Mouse (Mus musculus): ENCODE data around the gene Gm10778.
A peak's percentile ranks its signal among the peaks of the same experiment; 100 is the strongest.

The Gm10778 gene

GRCm38 (mm10) chr10:81648803-81649775 lies at the start of gene Gm10778:
Gene Gm10778, plus strand, starts transcription at chr10:81649059.
- peak; percentile 78 to 84 for DNase-seq (ENCODE audit: low spot score in 2 of 2)

- no peak for DNase-seq (ENCODE audit: low spot score in 2 of 2)
Observed at GRCm38 (mm10) chr10:81599630-81600029, 49.2 kb upstream of the Gm10778 start.

- no peak for DNase-seq (ENCODE audit: low spot score in 2 of 2)
Observed at GRCm38 (mm10) chr10:81600096-81600495, 48.8 kb upstream of the Gm10778 start.

GRCm38 (mm10) chr10:81600738-81601203 lies 48.1 kb upstream of the Gm10778 start, which contains the start of gene Tle6:
Gene Tle6, minus strand, starts transcription at chr10:81601073.
- DNase-seq (ENCODE audit: low spot score in 2 of 2): peak; percentile 75 to 88

- no peak for DNase-seq (ENCODE audit: low spot score in 2 of 2)
Observed at GRCm38 (mm10) chr10:81601396-81601905, 47.4 kb upstream of the Gm10778 start.

- DNase-seq (ENCODE audit: low spot score in 2 of 2): peak; percentile 51 to 53
Observed at GRCm38 (mm10) chr10:81602741-81603151, 46.1 kb upstream of the Gm10778 start.

- peak in 1 of 2 experiments; percentile 13 for DNase-seq (ENCODE audit: low spot score in 2 of 2)
Observed at GRCm38 (mm10) chr10:81604019-81604967, 44.6 kb upstream of the Gm10778 start.

GRCm38 (mm10) chr10:81604968-81605665 lies 43.7 kb upstream of the Gm10778 start:
- peak; percentile 77 to 84 for DNase-seq (ENCODE audit: low spot score in 2 of 2)

- no peak for DNase-seq (ENCODE audit: low spot score in 2 of 2)
Observed at GRCm38 (mm10) chr10:81605666-81605973, 43.2 kb upstream of the Gm10778 start.

GRCm38 (mm10) chr10:81605974-81606751 lies 42.7 kb upstream of the Gm10778 start, which contains the start of gene BC025920:
Gene BC025920, plus strand, starts transcription at chr10:81606270.
- DNase-seq (ENCODE audit: low spot score in 2 of 2): peak; percentile 91

- DNase-seq (ENCODE audit: low spot score in 2 of 2): no peak
Observed at GRCm38 (mm10) chr10:81608308-81608707, 40.6 kb upstream of the Gm10778 start.

GRCm38 (mm10) chr10:81612779-81613178 lies 36.1 kb upstream of the Gm10778 start:
- DNase-seq (ENCODE audit: low spot score in 2 of 2): no peak

GRCm38 (mm10) chr10:81615486-81615885 lies 33.4 kb upstream of the Gm10778 start:
- DNase-seq (ENCODE audit: low spot score in 2 of 2): no peak

- no peak for DNase-seq (ENCODE audit: low spot score in 2 of 2)
Observed at GRCm38 (mm10) chr10:81619976-81620375, 28.9 kb upstream of the Gm10778 start.

- DNase-seq (ENCODE audit: low spot score in 2 of 2): no peak
Observed at GRCm38 (mm10) chr10:81620786-81621185, 28.1 kb upstream of the Gm10778 start.

- no peak for DNase-seq (ENCODE audit: low spot score in 2 of 2)
Observed at GRCm38 (mm10) chr10:81623441-81623840, 25.4 kb upstream of the Gm10778 start.

GRCm38 (mm10) chr10:81626101-81626993 lies 22.5 kb upstream of the Gm10778 start:
- no peak for DNase-seq (ENCODE audit: low spot score in 2 of 2)

GRCm38 (mm10) chr10:81626994-81627835 lies 21.6 kb upstream of the Gm10778 start, which contains the start of gene Sirt6:
Gene Sirt6, minus strand, starts transcription at chr10:81627797.
- peak; percentile 89 to 90 for DNase-seq (ENCODE audit: low spot score in 2 of 2)

Measured in natural killer cell, adult 2 months (primary cell).